Mouse (Mus musculus) limb, embryonic 14.5 days (tissue): ENCODE measurements around the gene Smim14. TPM values are rescaled to one million over a fixed set of nuclear protein-coding genes. Genes with fewer than 3 reads are reported as not detected.

Source experiments
- ATAC-seq: fragments of 200-750 bp; cut with Nextera tagmentation; 2 replicates; pipeline ENCODE4 v1.8.0; 2017; ENCODE audit warnings: low read depth, moderate number of reproducible peaks, moderate TSS enrichment; ENCODE audit not compliant: low FRiP score
- DNase-seq: peaks from one replicate; pipeline ENCODE4 v3.0.0-alpha.2; 2015; ENCODE audit warnings: low spot score
- H3K27ac ChIP-seq: fragments of 300-500 bp; sonication (generic); replicated peaks from 2 replicates; pipeline ENCODE4 v1.5.1; 2014; ENCODE audit warnings: low read depth, mild to moderate bottlenecking, low read length, moderate library complexity, mixed read lengths
- H3K27me3 ChIP-seq: fragments of 300-500 bp; sonication (generic); 2 replicates; pipeline ENCODE4 v1.6.1; 2014; ENCODE audit warnings: low read length, mixed read lengths; ENCODE audit not compliant: control insufficient read depth, insufficient read depth
- H3K36me3 ChIP-seq: fragments of 300-500 bp; sonication (generic); 2 replicates; pipeline ENCODE4 v1.6.1; 2014; ENCODE audit warnings: mild to moderate bottlenecking, low read length, moderate library complexity, mixed read lengths; ENCODE audit not compliant: control insufficient read depth, insufficient read depth
- H3K4me1 ChIP-seq: fragments of 300-500 bp; sonication (generic); 2 replicates; pipeline ENCODE4 v1.6.1; 2014; ENCODE audit warnings: antibody characterized with exemption, low read length, mixed read lengths; ENCODE audit not compliant: control insufficient read depth, insufficient read depth
- H3K4me2 ChIP-seq: fragments of 300-500 bp; sonication (generic); replicated peaks from 2 replicates; pipeline ENCODE4 v1.6.1; 2014; ENCODE audit warnings: low read depth, mild to moderate bottlenecking, low read length, moderate library complexity; ENCODE audit not compliant: severe bottlenecking
- H3K4me3 ChIP-seq: fragments of 300-500 bp; sonication (generic); replicated peaks from 2 replicates; pipeline ENCODE4 v1.5.1; 2014; ENCODE audit warnings: low read length
- H3K9ac ChIP-seq: fragments of 300-500 bp; sonication (generic); 2 replicates; pipeline ENCODE4 v1.6.1; 2014; ENCODE audit warnings: mild to moderate bottlenecking, low read depth, low read length, moderate library complexity; ENCODE audit not compliant: severe bottlenecking
- H3K9me3 ChIP-seq: fragments of 300-500 bp; sonication (generic); 2 replicates; pipeline ENCODE4 v1.6.1; 2016; ENCODE audit warnings: low read length; ENCODE audit not compliant: control insufficient read depth
- POLR2A ChIP-seq: fragments of 200-500 bp; IDR thresholded peaks from 2 replicates; pipeline ENCODE4 v1.8.0; 2012; ENCODE audit warnings: inconsistent platforms, mild to moderate bottlenecking, moderate library complexity, borderline replicate concordance; ENCODE audit not compliant: insufficient read depth, insufficient read length; ENCODE audit errors: extremely low read depth
- WGBS: fragments of 180-500 bp; shearing (Covaris S2); extraction: QIAGEN DNeasy Blood & Tissue Kit; methylation state at CpG from one replicate; pipeline ENCODE4 v1.1.7; 2014; 5-methylcytosine and 5-hydroxymethylcytosine counted together
- polyA plus RNA-seq, 2 experiments: library from polyadenylated mRNA; depleted of rRNA in 1 of 2; stranded (reverse) in 1 of 2; unstranded in 1 of 2; fragments of >200 nt; fragmentation: Nextera tagmentation in 1 of 2; extraction: Ambion mirVana in 1 of 2; gene quantifications; 2 replicates each; pipeline versions ENCODE4 v1.2.1 to v1.2.3; 2012 to 2014

Smim14 gene
- polyA plus RNA-seq, 2 experiments: 76.7 to 138 TPM

DNA sequence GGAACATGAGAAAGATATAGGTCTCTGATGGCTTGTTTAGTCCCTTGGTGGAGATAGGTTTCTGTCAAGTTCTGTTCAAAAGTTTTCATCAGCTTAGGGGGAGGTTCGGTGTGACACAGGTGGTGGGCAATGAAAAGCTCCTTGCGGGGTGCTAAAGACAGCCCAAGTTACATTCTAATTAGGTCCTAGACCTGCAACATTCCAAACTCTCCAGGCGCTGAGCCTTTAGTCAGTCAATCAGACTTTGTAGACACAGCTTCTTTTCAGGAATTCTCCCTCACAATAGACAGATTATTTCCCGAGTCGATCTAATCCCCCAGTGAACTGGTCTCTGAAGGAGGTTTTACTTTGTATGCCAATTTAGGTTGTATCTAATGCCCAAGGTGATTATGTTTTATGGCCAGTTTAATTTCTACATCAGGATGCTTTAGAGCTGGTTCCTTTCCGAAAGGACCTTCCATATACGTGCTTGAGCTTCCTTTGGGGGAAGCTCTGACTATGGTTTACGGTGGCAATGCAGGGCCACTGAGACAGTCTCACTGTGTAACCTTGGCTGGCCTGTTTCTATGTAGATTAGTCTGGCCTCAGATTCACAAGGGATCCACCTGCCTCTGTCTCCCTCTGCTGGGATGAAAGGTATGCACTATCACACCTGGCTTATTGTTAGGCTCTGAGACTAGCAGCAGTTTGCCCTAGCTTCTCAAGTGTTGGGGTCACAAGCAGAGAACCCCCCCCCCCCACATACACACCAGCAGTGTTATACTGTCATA is 11.1 kb downstream of the Smim14 start:
- no peak for ATAC-seq
- 12% methylated on average over 8 of the region's 8 CpGs for WGBS
- H3K36me3 ChIP-seq: no peaks in the 10 kb centered on the region
- no peak overlapping the region for H3K27ac ChIP-seq
- no peak overlapping the region for H3K4me2 ChIP-seq
- 0 out of 2 replicates have a peak, but pooled peaks cover 4% of the 10 kb centered on the region for H3K4me1 ChIP-seq
- H3K27me3 ChIP-seq: no peaks in the 10 kb centered on the region
- no peak for TF ChIP-seq POLR2A
- no peak overlapping the region for H3K9ac ChIP-seq
- no peak overlapping the region for H3K4me3 ChIP-seq
- DNase-seq: no peak
- H3K9me3 ChIP-seq: no peaks in the 10 kb centered on the region

DNA sequence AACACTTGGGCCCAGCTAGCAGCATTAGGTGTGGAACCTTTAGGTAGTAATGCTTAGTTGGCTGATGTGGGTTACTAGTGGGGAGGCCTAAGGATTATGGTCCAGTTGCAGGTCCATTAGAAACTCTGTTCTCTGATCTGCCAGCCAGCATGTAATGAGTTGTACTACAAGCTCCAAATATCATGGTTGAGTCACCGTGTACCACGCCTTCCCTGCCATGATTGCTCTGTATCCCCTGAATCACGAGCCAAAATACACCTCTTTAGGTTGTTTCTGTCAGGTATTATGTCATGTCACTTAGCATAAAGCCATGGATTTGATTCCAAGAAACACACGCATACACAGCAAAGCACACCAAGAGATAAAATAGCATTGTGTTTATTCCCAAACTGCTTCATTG is 12.2 kb downstream of the Smim14 start:
- no peaks in the 10 kb centered on the region for H3K9me3 ChIP-seq
- H3K9ac ChIP-seq: no peak overlapping the region
- 70% methylated on average over 4 of the region's 4 CpGs for WGBS
- no peaks in the 10 kb centered on the region for H3K36me3 ChIP-seq
- H3K4me1 ChIP-seq: 0 out of 2 replicates have a peak, but pooled peaks cover 4% of the 10 kb centered on the region
- TF ChIP-seq POLR2A: no peak
- no peak overlapping the region for H3K27ac ChIP-seq
- no peaks in the 10 kb centered on the region for H3K27me3 ChIP-seq
- H3K4me3 ChIP-seq: no peak overlapping the region
- no peak for ATAC-seq
- no peak for DNase-seq
- H3K4me2 ChIP-seq: no peak overlapping the region

DNA sequence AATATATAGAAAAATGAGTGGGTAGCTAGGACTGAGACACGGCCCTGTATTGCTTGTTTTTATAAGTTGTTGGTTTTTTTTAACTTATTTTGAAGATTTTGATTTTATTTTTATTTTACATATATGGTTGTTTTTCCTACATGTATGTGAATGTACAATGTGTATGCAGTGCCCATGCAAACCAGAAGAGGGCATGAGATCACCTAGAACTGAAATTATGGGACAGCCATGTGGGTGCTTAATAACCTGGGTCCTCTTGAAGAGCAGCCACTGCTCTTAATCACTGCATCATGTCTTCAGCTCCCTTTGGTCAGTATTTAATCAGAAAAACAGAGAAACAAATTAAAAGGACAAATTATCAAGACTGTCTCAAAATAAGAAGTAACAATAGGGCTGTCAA is 15.2 kb downstream of the Smim14 start:
- no peaks in the 10 kb centered on the region for H3K36me3 ChIP-seq
- no peak overlapping the region for H3K4me3 ChIP-seq
- 0 out of 2 replicates have a peak, but pooled peaks cover 4% of the 10 kb centered on the region for H3K4me1 ChIP-seq
- DNase-seq (no peak), ATAC-seq (no peak)
- 80% methylated on average over 1 of the region's 1 CpGs for WGBS
- H3K4me2 ChIP-seq: no peak overlapping the region
- H3K27me3 ChIP-seq: no peaks in the 10 kb centered on the region
- no peak for TF ChIP-seq POLR2A
- no peak overlapping the region for H3K27ac ChIP-seq
- H3K9me3 ChIP-seq: no peaks in the 10 kb centered on the region
- H3K9ac ChIP-seq: no peak overlapping the region

DNA sequence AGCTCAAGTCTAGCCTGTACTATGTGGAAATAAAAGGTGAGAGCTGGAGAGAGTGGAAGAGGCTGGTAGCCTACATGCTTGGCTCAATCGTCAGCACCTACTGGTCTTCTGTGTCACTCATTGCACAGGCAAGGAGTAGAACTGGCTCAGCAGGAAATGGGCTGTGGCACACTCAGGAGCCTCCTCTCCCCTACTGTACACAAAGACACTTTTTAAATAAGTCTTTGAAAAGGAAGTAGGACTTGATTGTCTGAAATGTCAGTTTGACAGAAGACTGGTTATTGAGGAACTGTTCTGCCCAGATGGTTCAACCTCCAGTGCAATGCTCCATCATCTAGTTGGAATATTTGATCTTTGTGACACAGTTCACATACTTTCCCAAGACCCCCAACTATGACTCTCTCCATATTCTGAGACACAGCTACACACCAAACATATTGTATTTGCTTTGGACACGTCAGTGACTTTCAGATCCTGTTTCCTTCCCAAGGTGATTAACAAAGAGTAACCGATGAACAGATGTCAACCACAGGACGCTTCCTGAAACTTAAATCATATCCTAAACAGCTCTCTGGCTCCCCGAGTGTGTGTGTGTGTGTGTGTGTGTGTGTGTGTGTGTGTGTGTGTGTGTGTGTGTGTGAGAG is 22.2 kb downstream of the Smim14 start:
- H3K4me3 ChIP-seq: no peak overlapping the region
- DNase-seq (no peak), ATAC-seq (no peak)
- H3K9me3 ChIP-seq: no peaks in the 10 kb centered on the region
- no peak overlapping the region for H3K27ac ChIP-seq
- H3K27me3 ChIP-seq: no peaks in the 10 kb centered on the region
- H3K36me3 ChIP-seq: no peaks in the 10 kb centered on the region
- H3K4me1 ChIP-seq: peaks cover 4% of the 10 kb centered on the region; the same call in 1 of the 2 replicates
- H3K9ac ChIP-seq: no peak overlapping the region
- 50% methylated on average over 5 of the region's 5 CpGs for WGBS
- TF ChIP-seq POLR2A: no peak
- no peak overlapping the region for H3K4me2 ChIP-seq

DNA sequence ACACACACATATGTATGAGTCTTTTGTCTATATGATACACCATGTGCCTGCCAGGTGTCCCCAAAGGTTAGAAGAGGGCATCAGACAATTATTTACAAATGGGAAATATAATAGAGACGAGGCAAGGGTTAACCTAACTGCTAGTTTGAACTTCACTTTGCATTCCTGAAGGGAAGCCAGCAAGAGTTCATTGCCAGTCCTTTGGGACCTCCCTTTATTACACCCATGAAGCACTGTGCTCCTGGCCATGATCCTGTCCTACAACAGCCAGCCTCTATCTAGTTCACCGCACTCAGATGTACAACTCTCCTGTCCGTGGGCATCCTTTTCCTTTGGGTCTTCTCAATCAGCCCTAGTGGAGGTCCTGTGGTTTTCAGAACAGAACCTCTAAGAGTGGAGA is 23.5 kb downstream of the Smim14 start:
- Histone ChIP-seq H3K9me3 (no peaks in the 10 kb centered on the region), H3K4me2 (no peak overlapping the region), H3K27ac (no peak overlapping the region), H3K9ac (no peak overlapping the region), H3K27me3 (no peaks in the 10 kb centered on the region), H3K4me1 (peaks cover 4% of the 10 kb centered on the region; the same call in 1 of the 2 replicates), H3K36me3 (no peaks in the 10 kb centered on the region), H3K4me3 (no peak overlapping the region)
- ATAC-seq: no peak
- WGBS: 56% methylated on average over 3 of the region's 3 CpGs
- TF ChIP-seq POLR2A: no peak
- DNase-seq: peak; percentile 40
